Mouse (Mus musculus) ES-CJ7 (cell line): ENCODE measurements around the gene Nfatc3.
"Not testable (repeated sequence)": the region's sequence is repeated elsewhere in the genome, so short reads cannot be mapped to it uniquely, and the experiment has no call there.

ENCODE experiments used
- DNase-seq: peaks from one replicate; pipeline ENCODE4 v3.0.0; 2011; ENCODE audit warnings: low read depth, low spot score

Gene Nfatc3

GRCm38 (mm10) chr8:106058731-106059612 is at the start of gene Nfatc3:
Gene Nfatc3 (plus strand): TSS chr8:106058840.
- DNase-seq = peak; percentile 99

DNA sequence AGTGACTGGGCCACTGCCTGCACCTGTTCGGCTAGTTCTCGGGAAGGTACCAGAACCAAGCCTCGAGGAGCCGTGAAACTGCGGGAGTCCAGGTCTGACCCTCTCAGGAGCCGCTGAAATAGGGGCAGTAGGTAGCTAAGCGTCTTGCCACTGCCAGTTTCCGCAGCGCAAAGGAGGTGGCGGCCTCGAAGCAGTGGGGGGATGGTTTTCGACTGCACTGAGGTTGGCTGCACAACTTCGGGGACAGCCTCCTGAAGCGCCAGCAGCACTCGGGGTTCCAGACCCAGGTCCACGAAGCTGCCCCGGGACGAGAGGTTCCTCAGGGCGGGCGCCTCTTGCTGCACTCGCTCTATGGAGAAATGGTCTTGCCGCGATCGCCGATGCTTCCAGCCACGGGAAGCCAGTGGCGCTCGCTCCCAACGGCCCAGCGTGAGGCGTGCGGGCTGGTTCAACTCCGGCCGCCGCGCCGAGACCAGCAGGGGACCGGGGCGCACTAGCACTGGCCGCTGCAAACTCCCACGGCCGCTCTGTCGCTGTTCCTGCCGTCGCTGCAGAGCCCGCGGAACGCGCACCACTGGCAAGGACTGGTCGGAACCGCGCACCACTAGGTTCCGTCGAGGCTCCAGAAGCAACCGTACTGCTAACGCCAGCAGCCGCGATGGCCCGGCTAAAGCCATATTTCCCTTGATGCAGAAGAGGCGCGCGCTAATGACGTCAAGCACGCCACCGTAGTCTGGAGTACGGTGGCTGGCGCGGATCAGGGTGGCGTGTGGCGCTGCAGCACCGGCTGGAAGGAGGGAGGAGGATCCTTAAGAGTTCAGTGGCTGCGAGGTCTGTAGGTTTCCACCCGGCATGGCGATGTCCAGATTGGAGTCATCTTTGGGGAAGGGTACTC is 47.6 kb upstream of the Nfatc3 start:
- peak; percentile 97 for DNase-seq

GRCm38 (mm10) chr8:106011643-106011986 is 47.0 kb upstream of the Nfatc3 start, which contains the start of gene Ddx28:
Gene Ddx28 (minus strand): TSS chr8:106011882.
- DNase-seq = no peak

GRCm38 (mm10) chr8:106012203-106012602 is 46.4 kb upstream of the Nfatc3 start:
- not testable (repeated sequence) for DNase-seq

DNA sequence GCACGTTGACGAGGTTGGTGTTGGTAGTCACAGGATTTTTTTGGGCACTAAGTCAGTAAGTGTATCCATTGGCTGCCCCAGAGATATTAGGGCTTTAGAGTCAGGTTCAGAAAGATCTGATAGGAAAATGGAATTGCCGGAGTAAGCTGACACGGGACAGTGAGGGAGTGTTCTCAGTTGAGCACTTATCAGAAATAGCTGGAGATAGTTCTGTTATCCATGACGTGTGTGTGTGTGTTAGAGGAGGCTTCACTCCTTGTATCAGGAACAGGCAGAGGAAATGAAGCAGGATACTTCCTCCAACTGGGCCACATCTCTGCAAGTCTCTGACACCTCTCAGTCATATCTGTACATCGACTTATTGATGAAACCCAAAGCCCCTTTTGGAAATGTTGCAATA is 42.4 kb upstream of the Nfatc3 start:
- DNase-seq = no peak

- no peak for DNase-seq
Measured at GRCm38 (mm10) chr8:106017130-106017529, 41.5 kb upstream of the Nfatc3 start.

GRCm38 (mm10) chr8:106018039-106018438 is 40.6 kb upstream of the Nfatc3 start:
- DNase-seq = no peak

DNA sequence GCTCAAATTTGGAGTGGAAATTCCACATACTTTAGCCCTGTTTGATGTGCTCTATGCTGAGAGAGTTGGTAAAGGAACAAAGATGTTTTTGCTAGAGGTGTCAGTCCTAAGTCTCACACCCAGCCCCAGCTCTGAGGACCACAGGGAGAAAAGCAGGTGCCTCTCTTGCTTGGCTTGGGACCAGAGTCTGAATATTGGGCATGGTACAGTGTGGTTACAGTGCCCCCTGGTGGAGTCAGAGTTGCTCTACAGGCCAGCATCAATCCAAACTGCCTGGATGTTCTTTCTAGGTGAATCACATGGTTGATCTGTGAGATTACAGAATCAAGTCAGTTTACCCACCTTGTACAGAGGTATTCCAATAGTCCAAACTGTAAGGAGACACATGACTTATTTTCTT is 36.2 kb upstream of the Nfatc3 start:
- peak; percentile 79 for DNase-seq

DNA sequence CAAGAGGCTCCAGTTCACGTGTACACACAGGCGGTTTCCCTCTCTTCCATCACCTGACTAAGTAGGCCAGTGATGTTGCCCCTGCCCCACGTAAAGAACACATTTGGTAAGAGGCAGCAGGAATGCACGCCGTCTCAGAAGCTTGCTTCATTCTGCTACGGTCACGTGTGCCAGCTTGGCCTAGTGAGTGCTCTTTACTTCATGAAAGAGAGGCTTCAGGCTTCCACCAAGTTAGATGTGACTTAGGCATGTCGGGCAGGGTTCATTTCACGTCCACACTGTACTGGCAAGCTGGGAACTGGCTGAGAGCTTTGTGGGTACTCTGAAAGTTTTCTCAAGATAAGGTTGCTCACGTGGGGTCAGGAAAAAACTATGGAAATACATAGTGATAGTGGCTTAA is 19.9 kb upstream of the Nfatc3 start:
- no peak for DNase-seq

DNA sequence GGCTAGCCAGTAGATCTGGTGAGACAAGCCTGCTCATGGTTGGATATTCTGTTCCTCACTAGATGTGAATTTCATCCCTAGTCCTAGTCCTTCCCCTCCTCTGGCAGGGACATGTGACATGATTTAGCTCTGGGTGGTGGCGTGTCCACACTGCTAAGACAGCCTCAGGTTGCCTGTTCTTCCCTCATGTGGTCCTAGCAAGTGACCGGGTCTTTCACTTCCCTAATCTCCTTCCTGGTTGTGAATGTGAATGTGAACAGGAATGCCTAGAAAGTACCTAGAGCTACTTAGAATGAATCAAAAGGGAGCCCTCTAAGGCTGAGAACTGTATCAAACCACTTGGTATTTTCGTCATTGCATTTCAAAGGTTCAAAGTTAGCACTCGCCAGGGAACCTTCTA is 19.0 kb upstream of the Nfatc3 start:
- no peak for DNase-seq

DNA sequence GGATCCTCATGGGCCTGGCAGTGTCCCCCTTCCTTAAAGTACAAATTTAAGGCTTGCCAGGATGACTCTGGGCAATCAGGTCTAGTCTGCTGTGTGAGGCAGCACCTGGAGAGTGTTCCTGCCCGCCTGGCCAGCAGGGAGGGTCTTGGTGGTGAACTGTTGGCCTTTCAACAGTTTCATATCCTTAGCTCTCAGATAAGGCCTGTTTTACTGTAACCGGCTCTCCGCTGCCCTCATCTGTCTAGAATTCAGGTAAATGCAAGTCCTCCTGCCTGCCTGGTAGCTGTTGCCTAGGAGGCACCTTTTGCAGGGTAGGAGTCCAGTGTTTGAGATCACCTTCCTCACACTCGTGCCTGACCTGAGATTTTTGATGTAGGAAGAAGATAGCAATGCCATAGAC is 18.4 kb upstream of the Nfatc3 start:
- peak; percentile 27 for DNase-seq

DNA sequence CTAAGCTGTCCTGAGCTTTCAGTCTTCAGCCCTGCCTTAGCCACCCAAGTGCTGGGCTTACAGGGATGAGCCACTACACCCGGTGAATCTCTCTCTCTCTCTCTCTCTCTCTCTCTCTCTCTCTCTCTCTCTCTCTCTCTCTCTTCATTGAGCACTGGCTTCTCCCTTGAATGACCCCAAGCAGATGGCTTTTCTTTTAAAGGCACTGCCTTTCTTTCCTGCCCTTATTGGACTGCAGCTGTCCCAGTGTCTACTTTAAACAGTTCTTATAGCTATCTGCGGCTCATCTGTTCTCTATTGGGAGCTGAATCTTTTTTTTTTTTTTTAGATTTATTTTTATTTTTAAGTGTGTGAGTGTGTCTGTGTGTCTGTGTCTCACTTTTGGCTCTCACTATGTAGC is 15.6 kb upstream of the Nfatc3 start:
- no peak for DNase-seq

DNA sequence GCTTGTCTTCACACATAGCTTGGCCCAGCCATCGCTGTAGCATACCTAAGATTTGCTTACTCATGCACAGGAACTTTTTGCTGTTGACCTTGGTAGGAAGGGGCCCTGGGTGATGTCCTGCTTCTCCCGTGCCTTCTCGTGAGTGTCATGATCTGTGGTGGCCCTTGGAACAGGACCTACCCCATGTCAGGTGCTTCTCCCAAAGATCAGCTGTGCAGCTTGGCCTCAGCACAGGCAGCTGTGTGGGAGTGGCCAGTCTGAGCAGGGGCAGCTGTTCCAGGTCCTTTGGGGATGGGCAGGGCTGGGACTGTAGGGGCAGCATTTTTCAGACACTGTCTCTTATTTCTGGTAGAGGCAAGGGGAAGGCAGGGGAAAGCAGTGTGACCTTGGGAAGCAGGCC is 14.5 kb upstream of the Nfatc3 start:
- DNase-seq = no peak

- DNase-seq = peak; percentile 27
Measured at GRCm38 (mm10) chr8:106046872-106047559, 11.6 kb upstream of the Nfatc3 start.

DNA sequence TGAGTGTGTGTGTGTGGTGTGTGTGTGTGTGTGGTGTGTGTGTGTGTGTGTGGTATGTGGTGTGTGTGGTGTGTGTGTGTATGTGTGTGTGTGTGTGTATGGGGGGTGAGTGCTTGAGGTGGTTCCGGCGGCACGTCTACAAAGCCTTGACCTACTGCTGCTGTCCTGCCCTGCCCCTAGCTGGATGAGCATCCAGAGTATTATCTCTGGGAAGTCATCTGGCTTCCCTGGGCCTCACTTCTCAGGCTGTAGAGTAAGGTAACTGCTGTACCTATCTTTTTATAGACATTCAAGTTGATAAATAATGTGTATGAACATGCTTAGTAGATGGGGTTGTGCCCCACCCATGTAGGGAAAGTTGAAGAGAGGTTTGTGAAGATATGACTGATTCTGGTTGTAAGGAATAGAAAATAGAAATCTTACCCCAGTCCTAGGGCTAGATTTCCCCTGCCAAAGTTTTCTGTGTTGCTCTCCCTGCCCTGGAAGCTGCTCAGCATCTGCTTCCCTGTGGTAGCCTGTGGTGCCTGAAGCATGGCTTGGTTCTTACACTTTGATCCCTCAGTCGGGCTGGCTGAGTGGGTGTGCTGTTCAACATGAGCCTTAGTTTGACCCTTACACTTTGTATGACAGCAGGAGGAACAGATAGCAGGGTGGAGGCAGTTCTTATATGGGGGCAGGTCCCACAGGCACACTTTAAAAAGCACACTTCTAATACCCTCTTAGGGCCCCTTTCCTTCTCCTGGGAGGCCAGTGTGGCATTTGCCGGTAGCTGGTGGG is 10.6 kb upstream of the Nfatc3 start:
- DNase-seq = no peak

- no peak for DNase-seq
Measured at GRCm38 (mm10) chr8:106049840-106050239, 8.8 kb upstream of the Nfatc3 start.

DNA sequence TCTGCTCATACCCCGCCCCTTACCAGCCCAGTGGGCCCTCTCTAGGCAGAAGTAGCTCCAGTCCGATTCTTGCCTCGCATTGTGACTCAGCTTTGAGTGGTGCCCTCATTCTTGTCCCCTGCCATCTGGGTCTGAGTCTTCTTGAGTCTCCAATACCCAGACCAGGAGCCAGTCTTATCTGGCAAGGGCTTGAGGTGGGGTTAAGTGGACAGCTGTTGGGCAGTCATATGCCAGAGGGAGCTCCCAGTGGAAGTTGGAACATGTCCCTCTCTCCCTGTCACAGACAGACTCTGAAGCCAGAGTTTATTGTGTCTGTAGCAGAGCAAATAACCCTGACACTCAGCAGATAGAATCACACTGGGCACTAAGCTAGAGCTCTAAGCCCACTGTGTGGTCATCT is 7.6 kb upstream of the Nfatc3 start:
- no peak for DNase-seq

- DNase-seq = no peak
Measured at GRCm38 (mm10) chr8:106052510-106053089, 6.0 kb upstream of the Nfatc3 start.

DNA sequence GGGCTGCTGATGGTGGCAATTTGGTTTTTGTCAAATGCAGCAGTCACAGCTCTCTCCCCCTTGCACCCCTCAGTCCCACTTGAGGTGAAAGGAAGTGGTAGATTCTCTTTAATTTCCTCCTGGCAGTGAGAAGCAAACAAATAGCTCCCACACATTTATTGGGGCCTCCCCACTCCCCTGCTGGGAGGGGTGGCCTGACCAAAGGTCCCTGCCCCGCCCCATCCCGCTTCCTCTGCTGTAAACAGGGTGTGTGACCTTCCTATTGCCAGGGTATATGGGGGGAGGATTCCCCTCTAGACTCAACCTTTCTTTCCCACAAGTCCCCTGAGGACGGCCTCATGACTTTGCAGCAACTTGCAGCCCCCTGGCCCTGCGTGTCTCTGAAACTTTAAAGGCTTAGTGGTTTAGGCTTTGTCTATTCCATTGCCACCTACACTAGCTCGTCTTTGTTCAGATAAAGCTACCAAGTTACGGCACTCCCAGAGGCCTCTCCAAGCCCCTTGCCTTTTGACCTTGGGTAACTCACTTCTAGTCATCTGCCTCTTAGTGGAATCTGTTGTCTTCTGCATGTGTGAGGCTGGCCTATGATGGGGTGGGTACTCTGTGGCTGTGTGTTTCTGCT is 4.3 kb upstream of the Nfatc3 start:
- peak; percentile 59 for DNase-seq

DNA sequence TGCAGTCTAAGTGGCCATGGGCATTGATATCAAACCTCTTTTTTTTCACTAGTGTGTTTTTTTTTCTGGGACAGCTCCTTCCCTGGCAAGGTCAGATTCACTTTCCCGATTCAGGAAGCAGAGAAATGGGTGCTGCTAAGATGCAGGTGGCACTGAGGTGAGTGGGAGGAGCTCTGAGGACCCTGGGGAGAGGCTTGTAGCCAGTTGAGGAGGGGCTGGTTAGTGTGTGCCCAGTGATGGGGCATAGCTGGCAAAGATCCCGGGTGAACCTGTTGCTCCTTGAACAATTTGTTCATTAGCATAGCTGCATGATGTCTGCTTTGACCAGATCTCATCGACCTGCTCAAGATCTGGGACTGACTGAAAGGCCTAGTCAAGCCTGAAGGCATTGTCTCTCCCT is 3.6 kb upstream of the Nfatc3 start:
- peak; percentile 46 for DNase-seq
